Mouse (Mus musculus) kidney, postnatal 0 days (tissue): ENCODE measurements around the gene Plekhg2. TPM values are rescaled to one million over a fixed set of nuclear protein-coding genes. Genes with fewer than 3 reads are reported as not detected.

ENCODE experiments used
- ATAC-seq: fragments of 200-750 bp; cut with Nextera tagmentation; replicated peaks from 2 replicates; pipeline ENCODE4 v1.8.0; 2017; ENCODE audit warnings: low read depth, moderate number of reproducible peaks, moderate TSS enrichment, moderate library complexity; ENCODE audit not compliant: low FRiP score
- DNase-seq: peaks from one replicate; pipeline ENCODE4 v3.0.0-alpha.2; 2016; ENCODE audit warnings: low spot score
- H3K27ac ChIP-seq: fragments of 300-500 bp; sonication (generic); 2 replicates; pipeline ENCODE4 v1.5.1; 2014; ENCODE audit warnings: mild to moderate bottlenecking
- H3K27me3 ChIP-seq: fragments of 300-500 bp; sonication (generic); 2 replicates; pipeline ENCODE4 v1.6.1; 2014; ENCODE audit warnings: low read length, mixed read lengths; ENCODE audit not compliant: insufficient read depth
- H3K36me3 ChIP-seq: fragments of 300-500 bp; sonication (generic); 2 replicates; pipeline ENCODE4 v1.6.1; 2014; ENCODE audit warnings: low read length, mixed read lengths; ENCODE audit not compliant: insufficient read depth
- H3K4me1 ChIP-seq: fragments of 300-500 bp; sonication (generic); replicated peaks from 2 replicates; pipeline ENCODE4 v1.6.1; 2014; ENCODE audit warnings: antibody characterized with exemption, low read length, mixed read lengths; ENCODE audit not compliant: insufficient read depth
- H3K4me2 ChIP-seq: fragments of 300-500 bp; sonication (generic); 2 replicates; pipeline ENCODE4 v1.6.1; 2014; ENCODE audit warnings: mild to moderate bottlenecking, low read length, moderate library complexity, mixed read lengths
- H3K4me3 ChIP-seq: fragments of 300-500 bp; sonication (generic); replicated peaks from 2 replicates; pipeline ENCODE4 v1.5.1; 2014; ENCODE audit warnings: low read depth, low read length
- H3K9ac ChIP-seq: fragments of 300-500 bp; sonication (generic); 2 replicates; pipeline ENCODE4 v1.6.1; 2014; ENCODE audit warnings: low read depth, low read length
- H3K9me3 ChIP-seq: fragments of 300-500 bp; sonication (generic); replicated peaks from 2 replicates; pipeline ENCODE4 v1.6.1; 2016; ENCODE audit warnings: low read length, inconsistent platforms, mixed read lengths
- CTCF ChIP-seq: IDR thresholded peaks from 2 replicates; pipeline ENCODE4 v1.5.1; 2016; ENCODE audit warnings: antibody characterized with exemption, low read depth, mild to moderate bottlenecking, moderate library complexity
- WGBS: fragments of 180-500 bp; shearing (Covaris S2); extraction: QIAGEN DNeasy Blood & Tissue Kit; methylation state at CpG from one replicate; pipeline ENCODE4 v1.1.7; 2014; 5-methylcytosine and 5-hydroxymethylcytosine counted together
- polyA plus RNA-seq: library from polyadenylated mRNA; unstranded; fragments of >200 nt; fragmentation: Nextera tagmentation; extraction: Ambion mirVana; gene quantifications from 2 replicates; pipeline ENCODE4 v1.2.1, GENCODE M21; 2015

Plekhg2 gene
- polyA plus RNA-seq, 1 experiment from 2014 or later: 29.9 TPM

DNA sequence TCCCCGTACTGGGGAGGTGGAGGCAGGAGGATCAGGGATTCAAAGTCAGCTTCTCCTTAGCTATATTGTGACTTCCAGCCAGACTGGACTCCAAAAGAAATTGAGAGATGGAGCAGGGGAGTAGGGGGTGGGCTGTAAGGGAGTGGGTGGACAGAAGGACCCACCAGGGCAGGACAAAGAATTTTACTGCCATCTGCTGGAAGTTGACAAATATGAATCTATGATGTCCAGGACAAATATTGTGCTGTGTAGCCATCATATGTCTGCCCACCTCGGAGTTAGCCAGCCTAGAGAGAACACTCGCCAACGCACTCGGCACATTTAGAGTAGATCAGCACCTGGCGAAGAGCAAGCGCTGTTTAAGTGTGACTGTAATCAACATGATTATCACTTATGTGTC lies 23.8 kb downstream of the Plekhg2 start:
- Histone ChIP-seq H3K4me3 (no peak overlapping the region), H3K27me3 (no peaks in the 10 kb centered on the region), H3K4me1 (peaks cover 7% of the 10 kb centered on the region; the same call in 1 of the 2 replicates), H3K4me2 (no peak overlapping the region), H3K36me3 (peaks cover 8% of the 10 kb centered on the region), H3K9me3 (no peaks in the 10 kb centered on the region), H3K9ac (no peak overlapping the region), H3K27ac (no peak overlapping the region)
- ATAC-seq (no peak), DNase-seq (peak; percentile 28)
- WGBS: 86% methylated on average over 7 of the region's 7 CpGs
- peak; percentile 51 for TF ChIP-seq CTCF

DNA sequence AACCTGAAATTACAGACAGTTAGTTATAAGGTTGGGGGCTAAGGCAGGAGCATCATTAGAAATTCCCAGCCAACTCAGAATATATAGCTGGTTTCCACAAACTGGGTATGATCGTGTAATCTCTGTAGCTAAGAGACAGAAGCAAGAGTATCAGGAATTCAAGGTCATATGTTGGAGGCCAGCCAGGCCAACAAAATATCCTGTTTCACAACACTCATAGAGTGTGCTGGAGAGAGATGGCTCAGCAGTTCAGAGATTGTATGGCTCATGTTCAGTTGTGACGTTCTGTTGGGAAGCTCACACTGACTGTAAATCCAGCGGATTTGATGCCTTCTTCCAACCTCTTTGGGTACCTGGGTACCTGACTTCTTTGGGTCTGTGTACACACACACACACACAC lies 24.7 kb downstream of the Plekhg2 start:
- no peak for TF ChIP-seq CTCF
- Histone ChIP-seq H3K36me3 (no peaks in the 10 kb centered on the region), H3K27ac (no peak overlapping the region), H3K4me1 (peaks cover 7% of the 10 kb centered on the region; the same call in 1 of the 2 replicates), H3K4me3 (no peak overlapping the region), H3K9me3 (no peaks in the 10 kb centered on the region), H3K9ac (no peak overlapping the region), H3K27me3 (no peaks in the 10 kb centered on the region), H3K4me2 (no peak overlapping the region)
- no peak for DNase-seq
- ATAC-seq: no peak
- 45% methylated on average over 3 of the region's 3 CpGs for WGBS

DNA sequence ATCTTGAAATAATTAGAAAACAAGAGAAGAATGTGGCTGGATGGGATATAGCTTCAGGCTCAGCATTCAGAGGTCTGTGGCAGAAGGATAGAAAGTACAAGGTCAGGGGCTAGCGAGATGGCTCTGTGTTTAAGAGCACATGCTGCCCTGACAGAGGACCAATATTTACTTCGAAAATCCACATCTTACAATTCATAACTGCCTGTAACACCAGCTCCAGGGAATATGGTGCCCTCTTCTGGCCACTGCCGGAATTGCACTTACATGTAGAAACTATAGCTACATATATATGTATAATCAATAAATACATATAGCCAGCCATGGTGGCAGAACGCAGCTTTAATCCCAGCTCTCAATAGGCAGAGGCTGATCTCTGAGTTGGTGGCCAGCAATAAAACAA lies 27.8 kb downstream of the Plekhg2 start:
- H3K36me3 ChIP-seq: no peaks in the 10 kb centered on the region
- WGBS: 4% methylated on average over 4 of the region's 4 CpGs
- no peak overlapping the region for H3K4me2 ChIP-seq
- no peak overlapping the region; the same call in 1 of the 2 replicates for H3K27ac ChIP-seq
- no peaks in the 10 kb centered on the region for H3K27me3 ChIP-seq
- no peak overlapping the region for H3K9ac ChIP-seq
- H3K9me3 ChIP-seq: no peaks in the 10 kb centered on the region
- TF ChIP-seq CTCF: peak; percentile 92
- DNase-seq (peak; percentile 68), ATAC-seq (no peak)
- 0 out of 2 replicates have a peak, but pooled peaks cover under 1% of the 10 kb centered on the region for H3K4me1 ChIP-seq
- H3K4me3 ChIP-seq: no peak overlapping the region

DNA sequence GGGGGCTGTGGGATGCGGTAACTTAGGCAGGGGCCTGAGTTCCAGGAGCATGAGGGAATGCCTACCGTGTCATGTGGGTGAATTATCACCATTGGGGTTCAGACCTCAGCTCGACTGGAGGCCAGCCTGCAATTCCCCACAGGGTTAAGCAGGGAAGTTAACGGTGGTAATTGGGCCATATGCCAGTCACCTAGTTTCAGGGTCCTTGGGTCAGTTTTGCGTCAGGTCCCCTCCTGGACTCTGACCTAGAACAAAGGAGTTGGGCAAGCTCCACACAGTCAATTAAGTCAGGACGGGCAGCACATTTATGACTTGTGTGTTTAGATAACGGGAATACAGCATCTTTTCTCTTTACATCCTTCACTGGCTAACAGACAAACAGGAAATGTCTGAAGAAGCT lies 31.0 kb downstream of the Plekhg2 start:
- Histone ChIP-seq H3K9me3 (no peaks in the 10 kb centered on the region), H3K4me2 (no peak overlapping the region), H3K27me3 (no peaks in the 10 kb centered on the region), H3K9ac (0 out of 2 replicates have a peak overlapping the region, but pooled peaks have one; percentile 27), H3K4me3 (no peak overlapping the region), H3K36me3 (no peaks in the 10 kb centered on the region), H3K27ac (0 out of 2 replicates have a peak overlapping the region, but pooled peaks have one; percentile 36), H3K4me1 (0 out of 2 replicates have a peak, but pooled peaks cover 4% of the 10 kb centered on the region)
- DNase-seq: peak; percentile 15
- TF ChIP-seq CTCF: no peak
- ATAC-seq: no peak
- 9% methylated on average over 7 of the region's 7 CpGs for WGBS

DNA sequence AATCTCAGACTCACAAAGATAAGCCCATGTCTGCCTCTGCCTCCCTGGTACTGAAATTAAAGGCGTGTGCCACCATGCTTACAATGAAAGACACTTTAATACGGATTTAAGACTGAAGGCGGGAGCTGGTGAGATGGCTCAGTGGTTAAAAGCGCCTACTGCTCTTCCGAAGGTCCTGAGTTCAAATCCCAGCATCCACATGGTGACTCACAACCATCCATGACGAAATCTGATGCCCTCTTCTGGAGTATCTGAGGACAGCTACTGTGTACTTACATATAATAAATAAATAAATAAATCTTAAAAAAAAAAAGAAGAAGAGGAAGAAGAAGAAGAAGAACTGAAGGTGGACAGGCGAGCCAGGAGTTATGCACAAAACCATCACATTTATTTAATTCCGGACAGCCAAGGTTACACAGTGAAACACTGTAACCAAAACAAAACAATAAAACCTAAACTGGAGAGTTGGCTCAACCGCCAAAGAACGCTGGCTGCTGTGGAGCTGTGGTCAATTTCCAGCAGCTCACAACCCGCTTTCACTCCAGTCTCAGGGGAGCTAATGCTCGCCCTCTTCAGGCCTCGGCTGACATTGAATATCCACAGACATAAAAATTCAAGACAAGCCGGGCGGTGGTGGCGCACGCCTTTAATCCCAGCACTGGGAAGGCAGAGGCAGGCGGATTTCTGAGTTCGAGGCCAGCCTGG lies 33.0 kb downstream of the Plekhg2 start:
- 67% methylated on average over 19 of the region's 19 CpGs for WGBS
- ATAC-seq: no peak
- peak; percentile 77 for DNase-seq
- no peaks in the 10 kb centered on the region for H3K27me3 ChIP-seq
- H3K4me3 ChIP-seq: peak overlapping the region; percentile 91
- H3K36me3 ChIP-seq: no peaks in the 10 kb centered on the region
- peak overlapping the region; percentile 64 for H3K4me2 ChIP-seq
- H3K9ac ChIP-seq: peak overlapping the region; percentile 94; the same call in 1 of the 2 replicates
- TF ChIP-seq CTCF: peak; percentile 34
- peak overlapping the region; percentile 87 for H3K27ac ChIP-seq
- no peaks in the 10 kb centered on the region for H3K9me3 ChIP-seq
- H3K4me1 ChIP-seq: 0 out of 2 replicates have a peak, but pooled peaks cover 4% of the 10 kb centered on the region

DNA sequence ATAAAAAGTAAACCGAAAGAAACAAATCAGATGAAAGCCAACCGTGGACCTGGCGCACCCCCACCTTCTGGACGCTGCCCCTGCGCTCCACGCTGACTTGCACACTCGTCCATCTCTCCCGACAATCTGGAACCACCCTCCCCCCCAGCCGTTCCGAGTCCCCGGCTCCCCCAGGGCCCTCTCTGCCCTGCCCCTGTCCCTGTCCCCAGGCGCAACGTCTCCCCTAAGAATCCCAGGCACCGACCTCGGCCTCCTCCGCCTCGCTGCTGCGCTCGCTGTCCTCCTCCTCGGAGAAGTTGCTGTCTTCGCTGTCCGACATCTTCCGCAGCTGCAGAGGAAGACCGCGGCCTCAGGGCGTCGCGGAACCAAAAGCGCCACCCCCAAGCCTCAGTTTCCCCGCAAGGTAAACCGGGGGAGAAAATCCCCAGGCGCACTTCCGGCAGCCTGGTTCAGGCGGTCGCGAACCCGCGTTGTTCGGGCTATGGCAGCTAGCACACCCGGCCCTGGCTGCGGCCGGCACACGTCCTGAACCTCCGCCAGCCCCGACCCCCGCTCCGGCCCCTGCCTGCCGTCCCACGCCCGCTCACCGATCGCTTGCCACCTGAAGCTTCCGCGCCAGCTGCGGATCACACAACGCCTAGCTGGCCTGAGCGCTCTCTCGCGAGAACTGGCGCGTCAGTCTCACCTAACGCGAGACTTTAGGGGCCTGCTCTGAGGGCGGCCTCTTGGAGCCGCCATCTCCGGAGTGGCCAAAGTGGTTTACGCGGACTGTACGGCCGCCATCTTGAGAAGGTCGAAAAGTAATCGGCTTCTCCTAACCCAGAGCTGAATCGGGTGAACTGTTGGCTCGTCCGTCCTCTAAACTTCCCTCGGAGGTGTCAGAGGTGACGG lies 34.0 kb downstream of the Plekhg2 start, which contains the start of gene Supt5:
Gene Supt5 (minus strand): TSS at position 639 of the 891 bp plus-strand sequence.
- no peaks in the 10 kb centered on the region for H3K36me3 ChIP-seq
- ATAC-seq: peak; percentile 98
- H3K4me1 ChIP-seq: 0 out of 2 replicates have a peak, but pooled peaks cover 4% of the 10 kb centered on the region
- DNase-seq: peak; percentile 98
- H3K27ac ChIP-seq: peak within 1 kb of the TSS; percentile 87
- H3K9ac ChIP-seq: peak within 1 kb of the TSS; percentile 94
- peak within 1 kb of the TSS; percentile 64 for H3K4me2 ChIP-seq
- under 1% methylated on average over 77 of the region's 77 CpGs for WGBS
- no peaks in the 10 kb centered on the region for H3K9me3 ChIP-seq
- TF ChIP-seq CTCF: 0 out of 2 replicates have a peak, but pooled peaks have one; percentile 1
- peak within 1 kb of the TSS; percentile 91 for H3K4me3 ChIP-seq
- no peaks in the 10 kb centered on the region for H3K27me3 ChIP-seq
